Mouse (Mus musculus) bone marrow, adult 2 months (tissue): ENCODE measurements around the gene Lima1.

ENCODE experiments used
- CTCF ChIP-seq: fragments of 200-500 bp; IDR thresholded peaks from 2 replicates; pipeline ENCODE4 v1.5.1; 2011; ENCODE audit warnings: low read length, control low read depth; ENCODE audit not compliant: control insufficient read depth, insufficient read depth
- POLR2A ChIP-seq: fragments of 200-500 bp; IDR thresholded peaks from 2 replicates; pipeline ENCODE4 v1.6.1; 2011; ENCODE audit warnings: low read depth, mild to moderate bottlenecking, control low read depth, low read length, borderline replicate concordance; ENCODE audit not compliant: control insufficient read depth

- TF ChIP-seq CTCF, result no peak
- no peak for TF ChIP-seq POLR2A
Measured at GRCm38 (mm10) chr15:99919601-99920158, 44.4 kb upstream of the Lima1 start.
